Mouse (Mus musculus) gastrocnemius, postnatal 25 days (tissue): ENCODE measurements at regions not wholly inside any gene's neighbourhood (a gene's known extent, or its start where the extent isn't known, plus 50 kb on each side); places are given as distances from the start of the nearest gene placed in this dataset.
A peak's percentile ranks its signal among the peaks of the same experiment; 100 is the strongest.

Experiments
- DNase-seq: peaks from one replicate; pipeline ENCODE4 v3.0.0; 2022

GRCm38 (mm10) chr2:21267149-21267761, 61.7 kb downstream of the Thnsl1 start:
- DNase-seq = no peak

GRCm38 (mm10) chr2:21269989-21270846, 64.7 kb downstream of the Thnsl1 start:
- DNase-seq = no peak

GRCm38 (mm10) chr2:21273416-21273815, 67.9 kb downstream of the Thnsl1 start:
- DNase-seq = no peak

GRCm38 (mm10) chr2:21275315-21275714, 69.8 kb downstream of the Thnsl1 start:
- DNase-seq = no peak

- DNase-seq = peak; percentile 21
These were observed 75.4 kb downstream of the Thnsl1 start for GRCm38 (mm10) chr2:21280794-21281420.

- DNase-seq = no peak
These were observed 77.1 kb downstream of the Thnsl1 start for GRCm38 (mm10) chr2:21282505-21283200.

GRCm38 (mm10) chr2:21284881-21285280, 79.4 kb downstream of the Thnsl1 start:
- DNase-seq = no peak

- no peak for DNase-seq
These were observed 79.6 kb upstream of the Gpr158 start for GRCm38 (mm10) chr2:21287786-21288185.

GRCm38 (mm10) chr2:21292669-21293151, 74.6 kb upstream of the Gpr158 start:
- no peak for DNase-seq

GRCm38 (mm10) chr2:21294002-21294401, 73.3 kb upstream of the Gpr158 start:
- no peak for DNase-seq

GRCm38 (mm10) chr2:21299681-21300080, 67.7 kb upstream of the Gpr158 start:
- no peak for DNase-seq
